Mouse (Mus musculus): ENCODE results near the gene Gm10577. TPM values are rescaled to one million over a fixed set of nuclear protein-coding genes. Genes with fewer than 3 reads are reported as not detected.

Gene Gm10577
- total and polyA plus RNA-seq, 3 experiments, result not detected

GRCm38 (mm10) chr4:100994442-100995255, 25.8 kb downstream of the Gm10577 start:
- H3K9me3 ChIP-seq (replicated peaks; ENCODE audit: low read length), result peaks cover 5% of the 10 kb centered on the region
- dilution Hi-C loops (cut with MboI; ENCODE audit: extremely low pct_ligation_motif_present, extremely low pct_unique_long_range_greater_than_20kb, low sequenced_read_pairs), result no loop called here
- in situ Hi-C loops (cut with MboI; ENCODE audit: low pct_ligation_motif_present, low pct_unique_long_range_greater_than_20kb, low sequenced_read_pairs), result loop anchor here (10.0 kb wide), 1 partner anchor 150 kb away; no protein-coding TSS in a partner anchor
- H3K4me3 ChIP-seq (replicated peaks in 1 of 3; ENCODE audit: low read depth in 2 of 3, low read length in 2 of 3, poor library complexity in 1 of 3), result no peak overlapping the region
- H3K27me3 ChIP-seq (replicated peaks), result no peaks in the 10 kb centered on the region
- no peak for DNase-seq (ENCODE audit: extremely low read depth)
- H3K79me2 ChIP-seq (replicated peaks; ENCODE audit: control insufficient read depth, extremely low read depth, insufficient read depth, poor library complexity, severe bottlenecking), result no peaks in the 10 kb centered on the region
- no peak overlapping the region for H3K27ac ChIP-seq (ENCODE audit: insufficient read depth, low read depth)
- H3K9ac ChIP-seq (ENCODE audit: insufficient read depth, low read depth), result no peak overlapping the region
- H3K4me1 ChIP-seq (ENCODE audit: control insufficient read depth in 1 of 2, insufficient read depth in 2 of 2), result peaks cover 3 to 10% of the 10 kb centered on the region in 2 experiments; a peak in 2 of 4 replicates
- no peak for TF ChIP-seq CHD1 (IDR thresholded peaks at IDR 0.05; ENCODE audit: low read depth, low read length)
- TF ChIP-seq ZNF384 (IDR thresholded peaks at IDR 0.05; ENCODE audit: low read depth, low read length), result no peak
- TF ChIP-seq TCF12 (IDR thresholded peaks at IDR 0.05; ENCODE audit: low read depth, low read length), result no peak
- TF ChIP-seq NRF1 (IDR thresholded peaks at IDR 0.05; ENCODE audit: low read depth, low read length), result no peak
- H3K36me3 ChIP-seq (replicated peaks in 1 of 2; ENCODE audit: control insufficient read depth in 1 of 2, insufficient read depth in 1 of 2, low read length in 1 of 2), result no peaks in the 10 kb centered on the region
- no peak overlapping the region for H3K4me2 ChIP-seq (ENCODE audit: insufficient read depth, low read depth, poor library complexity, severe bottlenecking)

- dilution Hi-C loops (cut with MboI; ENCODE audit: extremely low pct_ligation_motif_present, extremely low pct_unique_long_range_greater_than_20kb, low sequenced_read_pairs) (no loop called here), in situ Hi-C loops (cut with MboI; ENCODE audit: low pct_ligation_motif_present, low pct_unique_long_range_greater_than_20kb, low sequenced_read_pairs) (loop anchor here (10.0 kb wide), 1 partner anchor 153 kb away; no protein-coding TSS in a partner anchor)
- Histone ChIP-seq H3K4me2 (ENCODE audit: insufficient read depth, low read depth, poor library complexity, severe bottlenecking) (no peak overlapping the region), H3K27me3 (replicated peaks) (no peaks in the 10 kb centered on the region), H3K4me1 (ENCODE audit: control insufficient read depth in 1 of 2, insufficient read depth in 2 of 2) (no peaks in the 10 kb centered on the region), H3K79me2 (replicated peaks; ENCODE audit: control insufficient read depth, extremely low read depth, insufficient read depth, poor library complexity, severe bottlenecking) (no peaks in the 10 kb centered on the region), H3K36me3 (replicated peaks in 1 of 2; ENCODE audit: control insufficient read depth in 1 of 2, insufficient read depth in 1 of 2, low read length in 1 of 2) (no peaks in the 10 kb centered on the region), H3K4me3 (replicated peaks in 1 of 3; ENCODE audit: low read depth in 2 of 3, low read length in 2 of 3, poor library complexity in 1 of 3) (no peak overlapping the region), H3K9me3 (replicated peaks; ENCODE audit: low read length) (no peaks in the 10 kb centered on the region), H3K27ac (ENCODE audit: insufficient read depth, low read depth) (no peak overlapping the region), H3K9ac (ENCODE audit: insufficient read depth, low read depth) (no peak overlapping the region)
- DNase-seq (ENCODE audit: extremely low read depth), result no peak
- TF ChIP-seq MYC (IDR thresholded peaks at IDR 0.05; ENCODE audit: low read depth, low read length) (no peak), SIN3A (IDR thresholded peaks at IDR 0.05; ENCODE audit: low read length) (no peak), PAX5 (IDR thresholded peaks at IDR 0.05; ENCODE audit: low read length) (no peak), ELF1 (IDR thresholded peaks at IDR 0.05; ENCODE audit: low read depth, low read length) (no peak), GABPA (IDR thresholded peaks at IDR 0.05; ENCODE audit: insufficient replicate concordance, low read depth, low read length) (no peak), NELFE (IDR thresholded peaks at IDR 0.05; ENCODE audit: low read depth, low read length) (no peak), JUN (IDR thresholded peaks at IDR 0.05; ENCODE audit: insufficient read depth, low read depth, low read length) (no peak), ZKSCAN1 (IDR thresholded peaks at IDR 0.05; ENCODE audit: borderline replicate concordance, low read depth, low read length) (no peak), UBTF (IDR thresholded peaks at IDR 0.05; ENCODE audit: low read depth, low read length) (no peak), MAZ (IDR thresholded peaks at IDR 0.05; ENCODE audit: low read depth, low read length) (no peak), CHD2 (IDR thresholded peaks at IDR 0.05; ENCODE audit: low read length) (no peak), RCOR1 (conservative IDR thresholded peaks at IDR 0.05; ENCODE audit: low read depth, low read length) (no peak), BHLHE40 (IDR thresholded peaks at IDR 0.05; ENCODE audit: low read depth, low read length) (no peak), E2F4 (IDR thresholded peaks at IDR 0.05; ENCODE audit: insufficient replicate concordance, low read depth, low read length) (no peak)
Observed at GRCm38 (mm10) chr4:100992086-100992485, 28.4 kb downstream of the Gm10577 start.

Measured in CH12.LX (cell line).